Mouse (Mus musculus) left cerebral cortex, postnatal 10 days (tissue): ENCODE data around the gene Ackr2. TPM values are rescaled to one million over a fixed set of nuclear protein-coding genes. Genes with fewer than 3 reads are reported as not detected.

ENCODE experiments used
- DNase-seq, 2 experiments: peaks; one replicate each; pipeline ENCODE4 v3.0.0; 2021 to 2022; ENCODE audit warnings: low spot score in 2 of 2, mixed read lengths in 1 of 2; ENCODE audit errors: extremely low spot score in 1 of 2
- intact Hi-C: fragments of 180-260 bp; cut with DNase I; formaldehyde crosslinking; loops from one replicate; pipeline ENCODE4 v1.15.1; 2025
- total RNA-seq, 2 experiments: library from RNA; stranded (reverse); gene quantifications; 2 replicates each; pipeline ENCODE4 v1.2.3; 2021

The Ackr2 gene
- total RNA-seq, 2 experiments from 2014 or later: 3.6 to 4.2 TPM

GRCm38 (mm10) chr9:121909635-121910034 is 11.5 kb downstream of the Ackr2 start:
- intact Hi-C loops: no loop called here

GRCm38 (mm10) chr9:121911196-121911595 is 13.0 kb downstream of the Ackr2 start:
- intact Hi-C loops: no loop called here
- no peak for DNase-seq

More at GRCm38 (mm10) chr9:121909635-121910034, 11.5 kb downstream of the Ackr2 start:
- DNase-seq: peak in 1 of 2 experiments; percentile 13

- intact Hi-C loops: no loop called here
- no peak for DNase-seq
Measured at GRCm38 (mm10) chr9:121912786-121913185, 14.6 kb downstream of the Ackr2 start.

- no peak for DNase-seq
- intact Hi-C loops: no loop called here
Measured at GRCm38 (mm10) chr9:121914226-121914757, 16.1 kb downstream of the Ackr2 start.

GRCm38 (mm10) chr9:121915056-121915455 is 16.9 kb downstream of the Ackr2 start:
- DNase-seq: no peak
- intact Hi-C loops: no loop called here

GRCm38 (mm10) chr9:121916102-121916501 is 17.9 kb downstream of the Ackr2 start, which contains the start of gene Cyp8b1:
Gene Cyp8b1 (minus strand): TSS chr9:121916305.
- intact Hi-C loops: no loop called here
- no peak for DNase-seq

- intact Hi-C loops: no loop called here
- no peak for DNase-seq
Measured at GRCm38 (mm10) chr9:121919027-121919501, 20.9 kb downstream of the Ackr2 start.

GRCm38 (mm10) chr9:121923443-121923842 is 25.3 kb downstream of the Ackr2 start:
- DNase-seq: no peak

GRCm38 (mm10) chr9:121923906-121924305 is 25.8 kb downstream of the Ackr2 start:
- intact Hi-C loops: no loop called here
- DNase-seq: no peak

More at GRCm38 (mm10) chr9:121923443-121923842, 25.3 kb downstream of the Ackr2 start:
- intact Hi-C loops: no loop called here

GRCm38 (mm10) chr9:121924901-121925560 is 26.9 kb downstream of the Ackr2 start:
- intact Hi-C loops: no loop called here
- no peak for DNase-seq

- intact Hi-C loops: no loop called here
- DNase-seq: no peak
Measured at GRCm38 (mm10) chr9:121925959-121926358, 27.8 kb downstream of the Ackr2 start.

GRCm38 (mm10) chr9:121926634-121927405 is 28.7 kb downstream of the Ackr2 start:
- intact Hi-C loops: no loop called here
- no peak for DNase-seq

- intact Hi-C loops: no loop called here
- peak in 1 of 2 experiments; percentile 9 for DNase-seq
Measured at GRCm38 (mm10) chr9:121927721-121928120, 29.6 kb downstream of the Ackr2 start.

- intact Hi-C loops: no loop called here
- DNase-seq: peak; percentile 44 to 54
Measured at GRCm38 (mm10) chr9:121928498-121928897, 30.3 kb downstream of the Ackr2 start.

- intact Hi-C loops: no loop called here
- DNase-seq: no peak
Measured at GRCm38 (mm10) chr9:121934856-121935255, 36.7 kb downstream of the Ackr2 start.

- intact Hi-C loops: no loop called here
- peak in 1 of 2 experiments; percentile 7 for DNase-seq
Measured at GRCm38 (mm10) chr9:121936952-121937351, 38.8 kb downstream of the Ackr2 start.

GRCm38 (mm10) chr9:121937451-121937864 is 39.3 kb downstream of the Ackr2 start:
- intact Hi-C loops: no loop called here
- DNase-seq: peak in 1 of 2 experiments; percentile 15

GRCm38 (mm10) chr9:121937944-121938355 is 39.8 kb downstream of the Ackr2 start:
- peak in 1 of 2 experiments; percentile 20 for DNase-seq
- intact Hi-C loops: no loop called here

- intact Hi-C loops: no loop called here
- no peak for DNase-seq
Measured at GRCm38 (mm10) chr9:121943005-121943404, 44.9 kb downstream of the Ackr2 start.

GRCm38 (mm10) chr9:121943628-121944027 is 45.5 kb downstream of the Ackr2 start:
- intact Hi-C loops: no loop called here
- no peak for DNase-seq
